Mouse (Mus musculus) 3134 (cell line): ENCODE results near the gene Pip4p1.
"Not testable (repeated sequence)": the region's sequence is repeated elsewhere in the genome, so short reads cannot be mapped to it uniquely, and the experiment has no call there.

Experiments used
- DNase-seq: peaks from one replicate; pipeline ENCODE4 v3.0.0-alpha.2; 2011; ENCODE audit warnings: low spot score; ENCODE audit not compliant: insufficient read length; ENCODE audit errors: extremely low read depth

The Pip4p1 gene

GRCm38 (mm10) chr14:50930754-50931492 is at the start of gene Pip4p1, which contains the start of gene Pnp:
TSS of gene Pip4p1 (minus strand) at chr14:50930856.
TSS of gene Pnp (plus strand) at chr14:50931082.
- DNase-seq, result peak; percentile 100

- no peak for DNase-seq
These were observed 49.0 kb upstream of the Pip4p1 start for GRCm38 (mm10) chr14:50979631-50980030.

GRCm38 (mm10) chr14:50978451-50978850 is 47.8 kb upstream of the Pip4p1 start:
- not testable (repeated sequence) for DNase-seq

- no peak for DNase-seq
These were observed 46.0 kb upstream of the Pip4p1 start for GRCm38 (mm10) chr14:50976674-50977073.

- DNase-seq, result no peak
These were observed 44.3 kb upstream of the Pip4p1 start for GRCm38 (mm10) chr14:50975001-50975400.

DNA sequence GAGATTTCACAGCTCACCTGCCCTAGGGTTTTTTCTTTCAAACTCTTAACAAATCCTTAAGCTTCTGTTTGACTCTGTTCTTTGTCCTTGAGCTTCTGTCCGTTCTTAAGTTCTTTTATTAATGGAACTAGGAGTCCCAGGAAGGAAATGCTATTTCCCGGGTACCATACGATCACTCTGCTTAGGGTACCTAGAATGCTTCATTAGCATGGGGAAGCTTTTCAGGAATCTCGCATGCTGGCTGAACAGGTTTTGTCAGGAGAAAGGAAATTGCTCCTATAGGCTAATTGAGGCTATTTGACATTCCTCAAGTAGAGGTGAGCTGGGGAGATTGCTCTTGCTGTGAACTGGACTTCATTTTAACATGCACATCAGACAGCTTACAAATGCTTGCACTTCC is 43.0 kb upstream of the Pip4p1 start:
- no peak for DNase-seq

DNA sequence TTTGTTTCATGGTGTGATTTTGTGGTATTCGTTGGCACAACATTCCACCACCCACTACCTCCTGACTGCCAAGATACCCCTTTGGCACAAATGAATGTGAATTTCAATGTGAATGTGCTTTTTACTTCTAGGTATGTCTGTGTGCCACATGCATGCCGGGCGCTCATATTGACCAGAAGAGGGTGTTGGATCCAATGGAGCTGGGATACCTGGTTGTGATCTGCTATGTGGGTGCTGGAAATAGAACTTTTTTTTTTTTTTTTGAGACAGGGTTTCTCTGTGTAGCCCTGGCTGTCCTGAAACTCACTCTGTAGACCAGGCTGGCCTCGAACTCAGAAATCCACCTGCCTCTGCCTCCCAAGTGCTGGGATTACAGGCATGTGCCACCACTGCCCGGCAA is 42.4 kb upstream of the Pip4p1 start:
- not testable (repeated sequence) for DNase-seq

DNA sequence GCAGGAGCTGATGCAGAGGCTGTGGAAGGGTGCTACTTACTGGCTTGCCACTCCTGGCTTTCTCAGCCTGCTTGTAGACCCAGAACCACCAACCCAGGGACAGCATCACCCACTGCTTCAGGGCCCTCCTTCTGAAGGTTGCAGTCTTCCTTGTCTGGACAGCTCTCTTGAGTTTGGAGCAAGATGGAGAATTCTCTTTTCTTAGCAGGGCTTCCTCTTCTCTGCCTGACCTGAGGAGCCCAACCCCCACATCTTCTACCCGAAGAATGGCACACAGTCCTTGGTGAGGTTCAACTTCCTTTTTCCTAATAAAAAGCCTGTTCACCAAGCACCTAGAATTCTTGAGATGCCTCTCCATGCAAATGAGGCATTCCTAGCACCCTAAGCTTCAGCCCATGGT is 40.2 kb upstream of the Pip4p1 start:
- DNase-seq, result no peak

DNA sequence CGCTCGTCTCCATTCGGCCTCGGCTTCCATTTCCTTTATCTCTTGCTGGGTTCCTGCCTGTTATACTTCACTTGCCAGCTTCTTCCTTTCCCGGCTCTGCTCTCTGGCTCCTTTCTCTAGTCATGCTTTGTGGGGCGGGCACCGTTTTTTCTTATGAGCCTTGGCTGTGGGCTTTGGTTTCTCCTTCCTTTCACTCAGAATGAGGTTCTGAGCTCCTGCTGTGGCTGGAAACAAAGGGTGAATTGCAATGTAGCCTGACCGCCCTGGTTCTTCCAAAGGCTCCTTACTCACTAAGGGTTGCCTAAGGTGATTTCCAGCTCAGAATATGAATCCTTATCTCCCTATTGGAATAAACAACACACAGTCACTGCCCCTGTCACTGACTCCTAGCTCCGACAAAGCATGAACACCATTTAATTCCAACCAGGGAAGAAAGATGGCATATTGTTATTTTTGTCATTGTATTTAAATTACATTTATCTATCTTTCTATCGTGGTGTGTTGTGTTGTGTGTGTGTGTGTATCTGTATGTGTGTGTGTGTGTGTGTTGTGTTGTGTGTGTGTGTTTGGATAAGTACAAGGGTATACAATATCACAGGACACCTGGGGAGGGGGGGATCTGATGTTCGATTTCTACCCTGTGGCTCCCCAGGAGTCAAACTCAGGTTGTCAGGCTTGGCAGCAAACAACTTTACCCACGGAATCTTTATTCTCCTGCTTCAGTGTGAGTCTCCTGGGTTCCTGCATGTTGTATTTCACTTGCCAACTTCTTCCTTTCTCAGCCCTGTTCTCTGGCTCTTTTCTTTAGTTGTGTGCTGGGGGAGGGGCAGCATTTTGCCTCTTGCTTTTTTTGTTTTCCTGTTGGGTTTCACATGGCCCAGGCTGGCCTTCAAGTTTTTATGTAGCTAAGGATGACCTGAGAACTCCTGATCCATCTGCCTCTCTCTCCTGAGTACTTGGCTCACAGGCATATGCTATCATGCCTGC is 39.2 kb upstream of the Pip4p1 start:
- DNase-seq, result no peak

DNA sequence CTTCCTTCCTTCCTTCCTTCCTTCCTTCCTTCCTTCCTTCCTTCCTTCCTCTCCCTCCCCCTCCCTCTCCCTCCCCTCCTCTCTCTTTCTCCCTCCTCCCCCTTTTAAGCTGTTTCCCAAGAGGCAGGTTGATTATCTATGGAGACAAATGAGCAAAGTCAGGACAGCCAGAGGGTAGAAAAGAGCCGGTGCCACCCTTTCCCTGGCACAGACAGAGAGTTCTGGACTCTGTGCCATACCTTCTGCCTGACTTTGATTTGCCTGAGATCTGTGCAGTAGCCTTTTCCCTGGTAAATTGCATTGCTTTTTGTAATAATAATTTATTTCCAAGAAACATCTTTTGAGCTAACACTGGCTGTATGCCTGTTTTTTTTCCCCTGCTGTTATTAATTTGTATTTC is 38.4 kb upstream of the Pip4p1 start:
- DNase-seq, result no peak

GRCm38 (mm10) chr14:50968216-50968980 is 37.7 kb upstream of the Pip4p1 start:
- DNase-seq, result no peak

DNA sequence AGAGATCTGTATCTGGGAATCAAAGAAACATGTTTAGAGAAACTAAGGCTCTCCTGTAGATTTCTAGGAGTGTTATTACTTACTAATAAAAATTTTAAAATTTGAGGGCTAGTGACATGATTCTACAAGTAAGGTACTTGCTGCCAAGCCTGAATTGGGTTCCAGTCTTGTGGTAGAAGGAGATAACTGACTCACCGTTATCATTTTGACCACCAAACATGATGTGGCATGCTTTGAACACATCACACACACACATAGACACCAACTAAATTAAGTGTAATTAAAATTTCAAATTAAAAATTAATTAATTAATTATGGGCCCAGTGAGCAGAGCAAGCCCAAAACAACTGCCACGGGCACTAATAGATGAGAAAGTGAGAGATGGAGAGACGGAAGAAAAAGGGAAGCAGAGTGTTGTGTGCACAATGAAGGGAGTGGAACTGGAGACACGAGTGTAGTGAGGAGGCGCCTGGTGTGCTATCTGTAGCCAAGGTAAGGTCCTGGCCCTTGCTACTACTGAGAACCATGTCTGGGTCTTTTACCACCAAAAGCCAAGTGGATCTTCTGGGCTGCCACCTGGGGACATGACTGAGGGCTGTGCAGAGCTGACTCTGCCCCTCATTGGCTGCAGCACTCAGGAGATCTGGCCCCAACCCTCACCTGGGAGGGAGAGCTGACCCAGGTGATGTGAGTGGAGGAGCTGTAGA is 27.8 kb upstream of the Pip4p1 start:
- not testable (repeated sequence) for DNase-seq

DNA sequence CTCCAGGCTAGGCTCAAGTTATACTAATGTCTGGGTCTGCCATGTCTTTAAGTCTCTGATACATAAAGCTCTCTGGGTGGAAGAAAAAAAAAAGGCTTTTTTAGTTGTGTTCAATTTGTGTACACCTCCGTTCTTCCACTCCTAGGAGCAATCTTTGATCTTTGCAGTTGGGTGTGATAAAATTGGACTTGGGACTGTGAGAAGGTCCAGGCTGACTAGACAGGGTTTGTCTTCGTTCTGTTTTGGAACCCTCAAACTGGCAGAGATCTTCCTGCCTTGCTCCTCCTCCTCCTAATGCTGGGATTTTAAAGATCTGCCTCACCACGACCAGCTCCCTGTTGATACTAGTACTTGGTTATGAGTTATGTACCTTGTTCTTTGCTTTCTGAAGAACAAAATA is 26.5 kb upstream of the Pip4p1 start:
- not testable (repeated sequence) for DNase-seq

DNA sequence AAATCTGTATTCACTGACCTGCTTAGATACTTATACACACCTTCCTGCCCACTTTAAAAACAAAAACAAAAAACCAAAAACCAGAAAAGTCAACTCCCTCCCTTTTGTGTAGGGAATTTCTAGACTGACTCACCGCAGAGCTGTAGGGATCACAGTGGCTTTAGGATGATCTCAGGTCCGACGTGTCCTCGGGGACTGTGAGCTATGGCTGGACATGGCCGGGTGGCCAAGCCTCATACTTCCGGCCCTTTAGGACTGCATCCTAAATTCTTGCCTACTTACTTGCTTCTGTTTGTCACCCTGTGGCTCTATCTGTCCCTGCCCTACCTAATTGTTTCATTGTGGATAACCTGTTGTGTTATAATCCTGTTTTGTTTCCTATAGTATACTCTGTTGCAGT is 26.1 kb upstream of the Pip4p1 start:
- not testable (repeated sequence) for DNase-seq

DNA sequence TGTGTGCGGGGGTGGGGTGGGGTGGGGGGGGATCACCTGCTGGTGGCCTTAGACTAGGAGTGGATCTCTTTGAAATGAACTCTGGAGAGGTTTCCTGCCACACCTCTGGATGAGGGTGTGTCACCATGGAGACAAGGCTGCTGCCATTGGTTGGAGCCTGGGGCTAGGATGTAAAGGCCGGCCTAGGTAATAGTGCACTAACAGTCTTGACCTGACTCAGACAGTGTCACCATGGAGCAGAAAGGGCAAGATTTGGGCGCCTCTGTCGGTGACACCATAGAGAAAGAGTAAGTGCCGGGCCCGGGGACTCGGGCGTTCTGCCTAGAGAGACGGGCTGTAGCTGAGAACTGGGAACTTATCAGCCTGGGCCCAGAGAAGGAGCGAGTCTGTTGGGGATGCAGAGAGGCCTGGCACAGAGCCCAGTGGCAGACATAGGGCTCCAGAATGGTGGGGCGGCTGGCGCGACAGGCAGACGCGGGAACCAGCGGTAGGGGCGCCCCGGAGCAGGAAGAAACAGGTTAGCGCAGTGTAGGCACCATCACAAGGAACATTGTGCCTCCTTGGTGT is 25.4 kb upstream of the Pip4p1 start, which contains the start of gene Pnp2:
Gene Pnp2, plus strand, starts transcription at position 51 of the 567 bp plus-strand sequence.
- DNase-seq, result not testable (repeated sequence)

DNA sequence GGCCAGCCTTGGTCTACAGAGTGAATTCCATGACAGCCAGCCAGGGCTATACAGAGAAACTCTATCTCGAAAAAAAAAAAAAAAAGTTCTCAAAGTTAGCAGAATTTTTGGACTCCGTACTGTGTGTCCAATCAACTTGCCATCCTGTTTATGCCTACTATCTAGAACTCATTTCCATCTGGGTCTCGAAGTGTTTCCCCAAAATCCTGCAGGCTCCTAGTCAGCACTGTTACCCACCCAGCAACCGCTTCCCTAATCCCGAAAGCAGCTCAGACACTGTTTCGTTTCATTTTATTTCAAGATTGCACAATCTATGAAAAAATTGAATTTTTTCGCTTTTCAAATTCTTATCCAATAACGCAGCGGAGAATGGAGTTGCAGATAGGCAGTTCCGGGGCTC is 24.8 kb upstream of the Pip4p1 start:
- DNase-seq, result no peak

DNA sequence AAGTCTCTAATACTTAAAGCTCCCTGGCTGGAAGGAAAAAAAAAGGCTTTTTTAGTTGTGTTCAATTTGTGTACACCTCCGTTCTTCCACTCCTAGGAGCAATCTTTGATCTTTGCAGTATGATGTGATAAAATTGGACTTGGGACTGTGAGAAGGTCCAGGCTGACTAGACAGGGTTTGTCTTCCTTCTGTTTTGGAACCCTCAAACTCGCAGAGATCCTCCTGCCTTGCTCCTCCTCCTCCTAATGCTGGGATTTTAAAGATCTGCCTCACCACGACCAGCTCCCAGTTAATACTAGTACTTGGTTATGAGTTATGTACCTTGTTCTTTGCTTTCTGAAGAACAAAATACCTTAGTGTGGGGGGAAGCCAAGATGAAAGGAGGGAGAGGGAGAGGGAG is 14.9 kb upstream of the Pip4p1 start:
- DNase-seq, result not testable (repeated sequence)

- not testable (repeated sequence) for DNase-seq
These were observed 14.4 kb upstream of the Pip4p1 start for GRCm38 (mm10) chr14:50945081-50945480.

DNA sequence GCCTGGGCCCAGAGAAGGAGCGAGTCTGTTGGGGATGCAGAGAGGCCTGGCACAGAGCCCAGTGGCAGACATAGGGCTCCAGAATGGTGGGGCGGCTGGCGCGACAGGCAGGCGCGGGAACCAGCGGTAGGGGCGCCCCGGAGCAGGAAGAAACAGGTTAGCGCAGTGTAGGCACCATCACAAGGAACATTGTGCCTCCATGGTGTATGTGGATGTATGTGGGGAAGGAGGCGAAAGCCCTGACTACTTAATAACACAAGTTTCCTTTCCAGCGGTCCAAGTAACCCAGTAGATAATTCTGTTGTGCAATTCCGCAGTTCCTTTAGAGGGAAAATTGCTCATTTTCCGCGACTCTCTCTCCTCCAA is 14.0 kb upstream of the Pip4p1 start:
- not testable (repeated sequence) for DNase-seq
